Mouse (Mus musculus) ES-E14 (cell line): ENCODE results near the gene Arid1a. TPM values are rescaled to one million over a fixed set of nuclear protein-coding genes. Genes with fewer than 3 reads are reported as not detected.
A peak's percentile ranks its signal among the peaks of the same experiment; 100 is the strongest.

Experiments
- DNase-seq: peaks from one replicate; pipeline ENCODE4 v3.0.0-alpha.2; 2013; ENCODE audit warnings: low read depth, low spot score
- H3K27ac ChIP-seq: 2 replicates; pipeline ENCODE4 v1.5.1; 2012; ENCODE audit warnings: low read depth, mild to moderate bottlenecking, low read length, moderate library complexity, mixed read lengths; ENCODE audit not compliant: poor library complexity, insufficient read depth, severe bottlenecking
- H3K36me3 ChIP-seq: 2 replicates; pipeline ENCODE4 v1.6.1; 2012; ENCODE audit warnings: mild to moderate bottlenecking, low read length, moderate library complexity, mixed read lengths; ENCODE audit not compliant: control insufficient read depth, poor library complexity, insufficient read depth, severe bottlenecking
- H3K4me1 ChIP-seq, 2 experiments: fragments of 150-350 bp in 1 of 2; sonication (generic) in 1 of 2; 2 replicates each; pipeline ENCODE4 v1.6.1; 2012; ENCODE audit warnings: low read length in 2 of 2, mild to moderate bottlenecking in 1 of 2, mixed read lengths in 1 of 2; ENCODE audit not compliant: control insufficient read depth in 2 of 2, insufficient read depth in 2 of 2, poor library complexity in 1 of 2
- H3K4me3 ChIP-seq, 2 experiments: fragments of 150-350 bp in 1 of 2; sonication (generic) in 1 of 2; 2 replicates each; pipeline ENCODE4 v1.5.1; 2012; ENCODE audit warnings: low read length in 2 of 2, low read depth in 1 of 2, mild to moderate bottlenecking in 1 of 2, mixed read lengths in 1 of 2; ENCODE audit not compliant: insufficient read depth in 1 of 2, poor library complexity in 1 of 2, severe bottlenecking in 1 of 2
- H3K9ac ChIP-seq: 2 replicates; pipeline ENCODE4 v1.6.1; 2012; ENCODE audit warnings: low read depth, mild to moderate bottlenecking, low read length, mixed read lengths; ENCODE audit not compliant: poor library complexity, insufficient read depth, severe bottlenecking
- H3K9me3 ChIP-seq: fragments of 150-350 bp; sonication (generic); 2 replicates; pipeline ENCODE4 v1.6.1; 2012; ENCODE audit warnings: low read depth, mild to moderate bottlenecking, low read length; ENCODE audit not compliant: control insufficient read depth, insufficient read depth
- CHD2 ChIP-seq: IDR thresholded peaks from 2 replicates; pipeline ENCODE4 v1.6.1; 2014; ENCODE audit warnings: mild to moderate bottlenecking, low read depth, low read length, inconsistent platforms
- HCFC1 ChIP-seq: IDR thresholded peaks from 2 replicates; pipeline ENCODE4 v1.6.1; 2012; ENCODE audit warnings: low read length, inconsistent platforms, borderline replicate concordance; ENCODE audit not compliant: insufficient read depth
- MAFK ChIP-seq: IDR thresholded peaks from 2 replicates; pipeline ENCODE4 v1.6.1; 2014; ENCODE audit warnings: mild to moderate bottlenecking, low read depth, low read length, inconsistent platforms; ENCODE audit not compliant: insufficient read depth
- ZC3H11A ChIP-seq: IDR thresholded peaks from 2 replicates; pipeline ENCODE4 v1.6.1; 2012; ENCODE audit warnings: low read depth, mild to moderate bottlenecking, inconsistent platforms, low read length, borderline replicate concordance
- ZNF384 ChIP-seq: IDR thresholded peaks from 2 replicates; pipeline ENCODE4 v1.6.1; 2012; ENCODE audit warnings: low read depth, low read length, inconsistent platforms
- in situ Hi-C, 2 experiments: fragments of 600-800 bp; cut with MboI; formaldehyde crosslinking; loops; one replicate each; pipeline ENCODE4 v1.15.1; 2025; ENCODE audit warnings: low sequenced_read_pairs in 2 of 2, inconsistent platforms in 1 of 2; ENCODE audit not compliant: unreplicated experiment in 2 of 2
- total RNA-seq: library from RNA; depleted of rRNA; stranded (reverse); fragments of 300-350 nt; gene quantifications from 2 replicates; pipeline ENCODE4 v1.2.3, GENCODE M21; 2012

Arid1a gene
- total RNA-seq, 1 experiment, result 62.6 TPM

DNA sequence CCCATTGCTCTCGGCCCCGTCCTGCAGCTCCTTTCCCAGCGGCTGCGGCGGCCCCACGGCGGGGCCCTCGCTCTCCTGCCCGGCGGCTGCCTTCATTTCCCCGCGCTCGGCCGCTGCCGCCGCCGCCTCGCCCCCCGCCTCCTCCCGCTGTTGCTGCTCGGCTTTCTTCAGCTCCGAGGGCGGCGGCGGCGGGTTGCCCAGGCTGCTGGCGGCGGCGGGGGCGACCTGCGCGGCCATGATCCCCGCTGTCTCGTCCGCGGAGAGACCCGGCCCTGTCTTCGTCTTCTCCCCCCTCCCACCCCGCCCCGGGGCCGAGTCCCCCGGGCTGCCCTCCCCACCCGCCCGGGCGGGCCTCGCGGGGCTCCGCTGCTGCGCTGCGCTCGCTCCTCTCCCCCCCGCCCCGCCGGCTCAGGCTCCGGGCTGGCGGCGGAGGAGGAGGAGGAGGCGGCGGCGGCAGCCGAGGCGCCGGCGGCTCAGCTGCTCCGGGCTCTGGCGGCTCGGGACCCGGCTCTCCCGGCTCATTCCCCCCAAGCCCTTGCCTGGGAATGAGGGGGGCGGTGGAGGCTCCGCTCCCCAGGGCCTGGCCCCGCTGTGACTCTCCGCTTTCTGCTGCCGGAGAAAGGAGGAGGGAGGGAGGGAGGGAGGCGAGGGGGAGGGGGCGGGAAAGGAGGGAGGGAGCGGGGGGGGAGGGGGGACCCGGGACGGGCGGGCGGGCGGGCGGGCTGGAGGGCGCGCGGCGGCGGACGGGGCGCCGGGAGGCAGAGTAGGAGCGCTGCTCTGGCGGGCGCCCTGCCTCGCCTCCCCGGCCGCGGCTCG is 3.0 kb downstream of the Arid1a start:
- no peak for DNase-seq
- Histone ChIP-seq H3K27ac (peak overlapping the region; percentile 99), H3K4me3 (peak overlapping the region; percentile 78 to 86), H3K9me3 (no peaks in the 10 kb centered on the region), H3K36me3 (peaks cover 7% of the 10 kb centered on the region; the same call in 1 of the 2 replicates), H3K4me1 (peaks cover 7 to 13% of the 10 kb centered on the region in 2 experiments; a peak in 3 of 4 replicates), H3K9ac (peak overlapping the region; percentile 94)
- TF ChIP-seq ZC3H11A (no peak), HCFC1 (no peak)
- in situ Hi-C loops, result no loop called here

DNA sequence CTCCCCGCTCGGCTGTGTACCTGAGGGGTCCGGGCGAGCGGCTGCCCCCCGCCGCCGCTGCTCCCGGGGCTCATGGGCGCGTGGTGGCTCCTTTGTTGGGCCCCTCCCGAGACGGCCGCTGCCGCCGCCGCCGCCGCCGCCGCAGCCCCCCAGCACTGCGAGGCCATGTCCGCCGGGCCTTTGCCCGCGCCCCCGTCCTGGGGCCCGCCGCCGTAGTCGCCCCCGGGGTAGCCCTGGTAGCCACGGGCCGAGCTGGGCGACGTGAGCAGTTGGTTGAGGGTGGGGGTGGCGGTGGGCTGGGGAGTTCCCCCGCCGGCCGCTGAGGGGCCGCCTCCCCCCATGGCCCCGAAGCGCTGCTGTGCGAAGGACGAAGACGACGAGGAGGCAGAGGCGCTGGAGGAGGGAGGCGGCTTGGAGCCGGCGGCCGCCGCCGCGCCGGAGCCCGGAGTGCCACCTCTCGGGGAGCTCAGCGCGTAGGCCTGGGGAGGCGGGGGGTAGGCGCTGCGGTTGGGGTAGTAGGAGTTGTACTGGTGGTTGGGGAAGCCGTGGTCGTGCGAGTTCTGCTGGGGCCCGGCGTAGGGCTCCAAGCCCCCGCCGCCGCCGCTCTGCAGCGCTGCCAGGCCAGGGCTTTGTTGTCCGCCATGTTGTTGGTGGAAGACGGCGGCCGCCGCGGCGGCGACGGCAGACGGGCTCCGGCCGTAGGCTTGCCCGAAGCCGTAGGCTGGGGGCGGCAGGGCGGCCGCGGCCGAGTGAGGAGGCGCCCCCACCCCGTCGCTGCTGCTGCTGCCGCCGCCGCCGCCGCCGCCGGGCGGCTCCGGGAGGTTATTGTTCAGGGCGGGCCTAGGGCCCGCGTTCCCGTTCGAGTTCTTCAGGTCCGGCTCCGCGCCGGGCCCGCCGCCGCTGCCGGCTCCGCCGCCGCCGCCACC is 3.9 kb downstream of the Arid1a start:
- in situ Hi-C loops, result no loop called here
- no peak for DNase-seq
- Histone ChIP-seq H3K27ac (peak overlapping the region; percentile 99), H3K9me3 (no peaks in the 10 kb centered on the region), H3K36me3 (peaks cover 12% of the 10 kb centered on the region), H3K9ac (peak overlapping the region; percentile 94), H3K4me3 (peak overlapping the region; percentile 78 to 86), H3K4me1 (peaks cover 9 to 13% of the 10 kb centered on the region in 2 experiments; a peak in 3 of 4 replicates)
- TF ChIP-seq CHD2 (no peak), ZC3H11A (no peak), HCFC1 (no peak), ZNF384 (no peak), MAFK (no peak)

DNA sequence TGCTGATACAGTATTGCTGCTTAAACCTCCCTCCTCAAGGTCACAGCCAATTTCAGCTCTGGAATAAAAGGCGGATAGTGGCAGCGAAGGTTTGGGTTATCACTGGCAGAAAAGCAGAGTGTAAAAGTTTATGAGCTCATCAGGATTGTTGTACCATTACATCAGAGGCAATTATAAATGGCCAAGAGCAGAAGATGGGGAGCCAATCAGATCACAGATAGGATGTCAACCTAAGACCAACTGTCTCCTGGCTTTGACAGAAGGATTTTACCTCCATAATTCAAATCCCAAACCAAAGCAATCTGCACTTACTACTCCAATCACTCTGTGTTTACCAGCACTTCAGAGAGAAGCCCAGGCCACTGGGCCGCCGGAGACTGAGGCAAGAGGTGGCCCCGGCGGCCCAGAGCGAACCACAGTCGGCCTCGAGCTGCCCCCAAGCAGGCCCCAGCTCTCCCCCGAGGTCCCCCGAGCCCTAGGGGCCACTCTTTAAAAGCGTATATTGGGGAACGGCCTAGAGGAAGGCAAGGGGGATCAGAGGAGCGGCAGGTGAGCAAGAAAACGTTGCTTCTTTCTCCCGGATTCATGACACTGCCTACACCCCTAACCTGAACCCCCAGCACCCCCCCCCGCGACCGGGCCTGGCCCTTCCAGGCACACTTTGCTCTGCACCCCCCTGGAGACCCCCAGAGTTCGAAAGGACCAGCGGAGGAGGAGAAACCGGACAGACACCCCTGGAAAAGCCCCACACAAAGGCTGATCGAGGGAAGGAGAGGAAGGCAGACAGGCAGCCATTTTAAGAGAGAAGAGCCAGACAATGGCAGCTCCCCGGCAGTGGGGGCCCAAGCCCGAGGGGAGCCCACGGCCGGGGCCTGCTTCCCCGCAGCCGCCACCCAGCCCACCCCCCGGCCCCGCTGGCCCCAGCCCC is 4.8 kb downstream of the Arid1a start:
- H3K27ac ChIP-seq, result peak overlapping the region; percentile 99; the same call in 1 of the 2 replicates
- H3K36me3 ChIP-seq, result peaks cover 13% of the 10 kb centered on the region
- DNase-seq, result no peak
- peaks cover 9 to 13% of the 10 kb centered on the region in 2 experiments; a peak in 3 of 4 replicates for H3K4me1 ChIP-seq
- peak overlapping the region; percentile 94 for H3K9ac ChIP-seq
- TF ChIP-seq ZNF384 (no peak), CHD2 (no peak), HCFC1 (no peak), ZC3H11A (no peak), MAFK (no peak)
- H3K4me3 ChIP-seq, result peak overlapping the region; percentile 78 to 86
- in situ Hi-C loops, result no loop called here
- H3K9me3 ChIP-seq, result no peaks in the 10 kb centered on the region

DNA sequence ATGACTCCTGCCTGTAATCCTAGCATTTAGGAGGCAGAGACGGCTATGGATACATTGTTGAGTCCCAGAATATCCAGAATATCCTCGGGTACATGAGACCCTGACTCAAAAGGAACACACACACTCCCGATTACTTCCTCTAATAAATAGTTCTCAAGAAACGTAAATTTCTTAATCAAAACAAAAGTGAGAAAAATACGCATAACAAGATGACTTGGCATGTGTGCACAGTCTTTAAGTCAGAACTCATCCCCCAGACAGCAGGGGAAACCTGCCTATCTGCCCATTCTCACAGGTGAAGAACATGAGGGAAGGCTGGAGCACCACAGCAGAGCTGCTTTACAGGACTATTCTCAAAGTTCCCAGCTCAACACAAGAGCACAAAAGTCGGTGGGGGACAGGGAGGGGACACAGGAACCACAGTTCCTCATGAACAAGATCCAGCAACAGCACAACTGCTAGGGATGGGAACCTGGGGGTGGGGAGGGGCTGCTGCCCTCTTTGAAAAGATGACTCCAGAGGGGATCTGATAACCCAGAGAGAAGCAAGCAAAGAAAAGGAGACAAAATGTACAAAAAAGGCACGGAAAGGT is 6.3 kb downstream of the Arid1a start:
- no peak for TF ChIP-seq ZNF384
- no peak for TF ChIP-seq HCFC1
- TF ChIP-seq MAFK, result no peak
- TF ChIP-seq ZC3H11A, result no peak
- TF ChIP-seq CHD2, result no peak
- H3K9ac ChIP-seq, result peak overlapping the region; percentile 20
- peaks cover 9 to 13% of the 10 kb centered on the region in 2 experiments for H3K4me1 ChIP-seq
- in situ Hi-C loops, result no loop called here
- no peaks in the 10 kb centered on the region for H3K9me3 ChIP-seq
- DNase-seq, result no peak
- peaks cover 15% of the 10 kb centered on the region for H3K36me3 ChIP-seq
- H3K27ac ChIP-seq, result no peak overlapping the region
- H3K4me3 ChIP-seq, result peak overlapping the region; percentile 40 to 86
